Mouse (Mus musculus) CH12.LX (cell line): Measurements from ENCODE around the gene Rpl36-ps4.

ENCODE experiments used
- CHD2 ChIP-seq: IDR thresholded peaks from 2 replicates; pipeline ENCODE4 v1.6.1; 2011; ENCODE audit warnings: low read length, improper control_type of control experiment
- CTCF ChIP-seq, 2 experiments: IDR thresholded peaks in 1 of 2; conservative IDR thresholded peaks in 1 of 2; 2 replicates each; pipeline ENCODE4 v1.5.1; 2011 to 2012; ENCODE audit warnings: low read depth in 2 of 2, low read length in 2 of 2, improper control_type of control experiment in 1 of 2, inconsistent platforms in 1 of 2, mild to moderate bottlenecking in 1 of 2, moderate library complexity in 1 of 2
- E2F4 ChIP-seq: IDR thresholded peaks from 2 replicates; pipeline ENCODE4 v1.6.1; 2011; ENCODE audit warnings: low read depth, low read length, improper control_type of control experiment; ENCODE audit not compliant: insufficient replicate concordance
- ELF1 ChIP-seq: IDR thresholded peaks from 2 replicates; pipeline ENCODE4 v1.6.1; 2014; ENCODE audit warnings: low read depth, mild to moderate bottlenecking, inconsistent platforms, low read length, improper control_type of control experiment
- EP300 ChIP-seq: IDR thresholded peaks from 2 replicates; pipeline ENCODE4 v1.6.1; 2011; ENCODE audit warnings: low read length, improper control_type of control experiment
- ETS1 ChIP-seq: conservative IDR thresholded peaks from 2 replicates; pipeline ENCODE4 v1.6.1; 2012; ENCODE audit warnings: low read depth, mild to moderate bottlenecking, inconsistent platforms, low read length, improper control_type of control experiment, moderate library complexity
- GABPA ChIP-seq: IDR thresholded peaks from 2 replicates; pipeline ENCODE4 v1.6.1; 2012; ENCODE audit warnings: low read depth, low read length, improper control_type of control experiment, inconsistent platforms; ENCODE audit not compliant: insufficient replicate concordance
- MAFK ChIP-seq: IDR thresholded peaks from 2 replicates; pipeline ENCODE4 v1.6.1; 2011; ENCODE audit warnings: low read length, improper control_type of control experiment; ENCODE audit not compliant: insufficient replicate concordance
- MAX ChIP-seq: IDR thresholded peaks from 2 replicates; pipeline ENCODE4 v1.6.1; 2011; ENCODE audit warnings: low read length, improper control_type of control experiment
- MEF2A ChIP-seq: IDR thresholded peaks from 2 replicates; pipeline ENCODE4 v1.6.1; 2014; ENCODE audit warnings: low read depth, mild to moderate bottlenecking, inconsistent platforms, low read length, improper control_type of control experiment, borderline replicate concordance
- POLR2A ChIP-seq: IDR thresholded peaks from 2 replicates; pipeline ENCODE4 v1.6.1; 2011; ENCODE audit warnings: low read depth, mild to moderate bottlenecking, improper control_type of control experiment, low read length
- POLR2AphosphoS2 ChIP-seq: IDR thresholded peaks from 2 replicates; pipeline ENCODE4 v1.6.1; 2011; ENCODE audit warnings: low read depth, low read length, improper control_type of control experiment
- SMC3 ChIP-seq: IDR thresholded peaks from 2 replicates; pipeline ENCODE4 v1.6.1; 2011; ENCODE audit warnings: low read depth, low read length, improper control_type of control experiment
- ZNF384 ChIP-seq: IDR thresholded peaks from 2 replicates; pipeline ENCODE4 v1.6.1; 2012; ENCODE audit warnings: low read depth, low read length, improper control_type of control experiment, inconsistent platforms

- no peak for TF ChIP-seq CHD2
- no peak for TF ChIP-seq CTCF (conservative IDR thresholded peaks at IDR 0.05 in 1 of 2, IDR thresholded peaks at IDR 0.05 in 1 of 2; ENCODE audit: low read depth in 2 of 2, low read length in 2 of 2)
- TF ChIP-seq ETS1, result no peak
- no peak for TF ChIP-seq POLR2A
- TF ChIP-seq EP300, result no peak
- TF ChIP-seq E2F4, result no peak
- no peak for TF ChIP-seq MAX
- TF ChIP-seq ZNF384, result no peak
- no peak for TF ChIP-seq ELF1
- no peak for TF ChIP-seq GABPA
- no peak for TF ChIP-seq POLR2AphosphoS2
- TF ChIP-seq SMC3, result no peak
- no peak for TF ChIP-seq MEF2A
- no peak for TF ChIP-seq MAFK
Observed at GRCm38 (mm10) chr17:87957096-87957840, 36.5 kb downstream of the Rpl36-ps4 start.
